Mouse (Mus musculus) hindbrain, postnatal 0 days (tissue): ENCODE measurements around the gene Polg. TPM values are rescaled to one million over a fixed set of nuclear protein-coding genes. Genes with fewer than 3 reads are reported as not detected.

Experiments
- ATAC-seq: fragments of 200-750 bp; cut with Nextera tagmentation; 2 replicates; pipeline ENCODE4 v1.8.0; 2017; ENCODE audit warnings: mild to moderate bottlenecking, moderate TSS enrichment, moderate library complexity
- DNase-seq: peaks from one replicate; pipeline ENCODE4 v3.0.0-alpha.2; 2015; ENCODE audit warnings: low spot score
- H3K27ac ChIP-seq: fragments of 300-500 bp; sonication (generic); 2 replicates; pipeline ENCODE4 v1.5.1; 2014; ENCODE audit warnings: mild to moderate bottlenecking
- H3K27me3 ChIP-seq: fragments of 300-500 bp; sonication (generic); 2 replicates; pipeline ENCODE4 v1.6.1; 2014; ENCODE audit warnings: low read length, mixed read lengths; ENCODE audit not compliant: insufficient read depth
- H3K36me3 ChIP-seq: fragments of 300-500 bp; sonication (generic); 2 replicates; pipeline ENCODE4 v1.6.1; 2014; ENCODE audit warnings: low read length, mixed read lengths; ENCODE audit not compliant: insufficient read depth
- H3K4me1 ChIP-seq: fragments of 300-500 bp; sonication (generic); 2 replicates; pipeline ENCODE4 v1.6.1; 2014; ENCODE audit warnings: antibody characterized with exemption, low read length, mixed read lengths; ENCODE audit not compliant: insufficient read depth
- H3K4me2 ChIP-seq: fragments of 300-500 bp; sonication (generic); 2 replicates; pipeline ENCODE4 v1.6.1; 2014; ENCODE audit warnings: low read depth, mild to moderate bottlenecking, low read length, moderate library complexity, mixed read lengths
- H3K4me3 ChIP-seq: fragments of 300-500 bp; sonication (generic); 2 replicates; pipeline ENCODE4 v1.5.1; 2014; ENCODE audit warnings: low read length
- H3K9ac ChIP-seq: fragments of 300-500 bp; sonication (generic); replicated peaks from 2 replicates; pipeline ENCODE4 v1.6.1; 2014; ENCODE audit warnings: mild to moderate bottlenecking, low read length, moderate library complexity, mixed read lengths
- H3K9me3 ChIP-seq: fragments of 300-500 bp; sonication (generic); 2 replicates; pipeline ENCODE4 v1.6.1; 2016; ENCODE audit warnings: low read length, mixed read lengths
- CTCF ChIP-seq: IDR thresholded peaks from 2 replicates; pipeline ENCODE4 v1.5.1; 2016; ENCODE audit warnings: antibody characterized with exemption, control low read depth, low read depth
- WGBS: fragments of 180-500 bp; shearing (Covaris S2); extraction: QIAGEN DNeasy Blood & Tissue Kit; methylation state at CpG from one replicate; pipeline ENCODE4 v1.1.7; 2014; 5-methylcytosine and 5-hydroxymethylcytosine counted together
- polyA plus RNA-seq: library from polyadenylated mRNA; unstranded; fragments of >200 nt; fragmentation: Nextera tagmentation; extraction: Ambion mirVana; gene quantifications from 2 replicates; pipeline ENCODE4 v1.2.1, GENCODE M21; 2015
- total RNA-seq: library from RNA; depleted of rRNA; stranded (reverse); fragments of >200 nt; gene quantifications from 2 replicates; pipeline ENCODE4 v1.2.3, GENCODE M21; 2014

Gene Polg
- total and polyA plus RNA-seq, 2 experiments from 2014 or later = 23.8 to 79.5 TPM

DNA sequence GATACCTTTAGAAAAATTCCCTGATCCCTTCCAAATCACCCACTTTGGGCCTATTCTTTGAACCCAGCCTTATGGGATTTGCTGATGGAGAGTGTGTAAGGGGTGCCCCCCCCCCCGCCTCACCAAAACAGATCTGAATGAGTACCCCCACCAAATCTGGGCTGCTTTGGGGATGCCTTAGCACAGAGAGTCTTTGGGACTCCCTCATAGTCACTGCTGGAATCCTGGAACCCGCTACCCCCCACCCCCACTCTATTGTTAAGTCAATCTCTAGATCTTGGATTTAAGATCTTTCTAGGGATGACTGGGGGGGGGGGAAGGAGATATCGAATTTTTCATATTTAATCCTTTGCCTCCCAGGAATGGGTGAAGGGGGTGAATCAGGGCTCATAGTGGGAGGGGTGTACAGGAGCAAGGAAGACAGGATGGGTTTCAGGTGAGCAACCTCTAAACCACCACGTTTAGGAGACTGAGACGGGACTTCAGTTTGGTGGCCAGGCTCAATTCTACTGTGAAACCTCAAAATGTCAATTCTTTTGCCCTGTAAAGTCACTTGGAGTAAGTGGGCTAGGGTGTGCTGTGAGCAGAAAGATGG is 37.6 kb upstream of the Polg start:
- Histone ChIP-seq H3K9ac (peak overlapping the region; percentile 98), H3K9me3 (no peaks in the 10 kb centered on the region), H3K4me3 (peak overlapping the region; percentile 89), H3K27me3 (no peaks in the 10 kb centered on the region), H3K4me1 (peaks cover 5% of the 10 kb centered on the region; the same call in 1 of the 2 replicates), H3K36me3 (no peaks in the 10 kb centered on the region), H3K27ac (peak overlapping the region; percentile 97), H3K4me2 (peak overlapping the region; percentile 93)
- 1% methylated on average over 5 of the region's 5 CpGs for WGBS
- DNase-seq = peak; percentile 10
- TF ChIP-seq CTCF = no peak
- no peak for ATAC-seq

DNA sequence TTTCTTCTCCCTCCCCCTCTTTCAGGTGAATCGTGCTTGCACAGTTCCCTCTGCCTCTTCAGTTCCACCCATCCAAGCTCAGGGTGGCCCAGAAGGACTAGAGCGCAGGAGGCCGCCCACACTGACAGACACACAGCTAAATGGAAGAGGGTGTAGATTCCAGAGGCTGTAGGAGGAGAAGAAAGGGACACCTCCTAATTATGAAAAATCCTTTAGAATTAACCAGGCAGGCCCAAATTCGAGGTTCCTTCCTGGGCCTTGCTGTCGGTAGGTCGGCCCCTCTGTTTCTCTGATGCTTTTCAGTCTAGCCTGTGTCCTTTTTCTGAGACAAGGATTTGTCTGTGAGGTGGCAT is 36.9 kb upstream of the Polg start:
- no peak for TF ChIP-seq CTCF
- H3K4me1 ChIP-seq = peaks cover 5% of the 10 kb centered on the region; the same call in 1 of the 2 replicates
- DNase-seq (no peak), ATAC-seq (no peak)
- peak overlapping the region; percentile 98 for H3K9ac ChIP-seq
- no peaks in the 10 kb centered on the region for H3K36me3 ChIP-seq
- H3K4me3 ChIP-seq = peak overlapping the region; percentile 89
- H3K4me2 ChIP-seq = peak overlapping the region; percentile 93
- WGBS = 6% methylated on average over 6 of the region's 6 CpGs
- no peaks in the 10 kb centered on the region for H3K27me3 ChIP-seq
- peak overlapping the region; percentile 97 for H3K27ac ChIP-seq
- H3K9me3 ChIP-seq = no peaks in the 10 kb centered on the region

DNA sequence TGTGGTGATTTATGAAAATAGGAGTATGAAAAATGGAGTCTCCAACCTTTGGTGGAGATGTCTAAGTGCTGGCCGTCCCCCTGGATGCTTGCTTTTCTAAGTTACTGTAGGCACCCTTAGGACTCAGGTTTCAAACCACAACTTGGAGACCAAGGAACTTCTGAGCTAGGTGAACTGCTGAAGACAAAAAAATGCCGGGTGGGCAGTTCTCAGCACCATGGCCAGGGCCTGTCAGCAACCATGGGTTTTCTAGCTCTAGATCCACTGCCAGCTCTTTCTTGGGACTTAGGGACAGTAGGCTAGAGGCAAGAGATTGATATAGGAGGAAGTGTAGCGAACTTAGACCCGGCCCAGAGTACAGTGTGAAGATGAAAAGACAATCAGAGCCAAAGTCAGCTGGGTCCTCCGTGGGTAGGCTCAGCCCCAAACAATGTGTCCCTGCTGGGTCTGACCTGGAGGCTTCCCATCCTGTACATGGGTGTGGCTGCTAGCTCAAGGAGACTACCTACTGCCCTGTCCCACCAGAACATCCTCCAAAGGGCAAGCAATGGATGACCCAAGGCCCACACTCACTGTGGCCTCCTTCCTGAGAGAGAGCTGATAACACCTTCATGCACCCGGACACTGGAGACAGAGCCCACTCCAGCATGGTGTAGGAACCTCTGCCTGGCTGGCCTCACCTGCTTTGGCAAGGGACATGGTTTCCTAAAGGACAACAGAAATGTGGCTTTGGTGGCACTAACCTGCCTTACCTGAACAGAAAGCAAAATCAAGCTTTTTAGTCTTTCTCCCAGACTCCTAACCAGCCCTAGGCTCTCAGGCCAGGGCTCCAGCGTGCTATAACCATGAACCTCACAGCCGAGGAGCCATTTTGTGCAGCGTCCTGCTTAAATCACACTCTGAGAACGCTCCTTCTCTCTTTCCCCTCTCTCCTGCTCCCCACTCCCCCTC is 36.3 kb upstream of the Polg start:
- no peaks in the 10 kb centered on the region for H3K36me3 ChIP-seq
- H3K9me3 ChIP-seq = no peaks in the 10 kb centered on the region
- H3K27me3 ChIP-seq = no peaks in the 10 kb centered on the region
- H3K4me2 ChIP-seq = peak overlapping the region; percentile 93
- H3K4me1 ChIP-seq = peaks cover 5% of the 10 kb centered on the region; the same call in 1 of the 2 replicates
- ATAC-seq (no peak), DNase-seq (peak; percentile 43)
- peak overlapping the region; percentile 97 for H3K27ac ChIP-seq
- peak overlapping the region; percentile 89 for H3K4me3 ChIP-seq
- WGBS = 9% methylated on average over 10 of the region's 10 CpGs
- peak overlapping the region; percentile 98 for H3K9ac ChIP-seq
- TF ChIP-seq CTCF = no peak

DNA sequence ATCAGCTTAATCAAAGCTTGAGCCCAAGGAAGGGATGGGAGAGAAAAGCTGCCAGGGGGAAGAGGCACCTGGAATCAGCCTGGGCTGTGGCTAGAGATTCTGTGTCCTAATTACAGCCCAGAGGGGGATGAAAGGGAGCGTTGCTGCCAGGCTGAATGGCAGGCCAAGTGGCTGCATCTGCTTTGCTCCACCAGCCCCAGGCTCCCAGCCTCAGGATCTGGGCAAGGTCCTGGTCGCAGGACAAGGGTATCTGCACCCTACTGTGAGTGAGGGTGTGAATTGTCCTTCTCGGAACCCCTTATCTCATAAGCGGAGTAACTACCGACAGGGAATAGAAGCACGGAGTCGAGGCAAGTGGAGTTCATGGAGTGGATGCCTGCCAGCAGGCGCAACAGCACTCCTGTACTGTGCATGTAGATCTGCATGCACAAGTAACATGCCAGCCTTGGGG is 35.4 kb upstream of the Polg start:
- TF ChIP-seq CTCF = peak; percentile 14; the same call in 1 of the 2 replicates
- DNase-seq (peak; percentile 68), ATAC-seq (no peak)
- Histone ChIP-seq H3K4me3 (peak overlapping the region; percentile 89), H3K27me3 (no peaks in the 10 kb centered on the region), H3K9ac (peak overlapping the region; percentile 98), H3K36me3 (no peaks in the 10 kb centered on the region), H3K27ac (peak overlapping the region; percentile 97), H3K9me3 (no peaks in the 10 kb centered on the region), H3K4me1 (peaks cover 9% of the 10 kb centered on the region; the same call in 1 of the 2 replicates), H3K4me2 (peak overlapping the region; percentile 93)
- 5% methylated on average over 8 of the region's 8 CpGs for WGBS

DNA sequence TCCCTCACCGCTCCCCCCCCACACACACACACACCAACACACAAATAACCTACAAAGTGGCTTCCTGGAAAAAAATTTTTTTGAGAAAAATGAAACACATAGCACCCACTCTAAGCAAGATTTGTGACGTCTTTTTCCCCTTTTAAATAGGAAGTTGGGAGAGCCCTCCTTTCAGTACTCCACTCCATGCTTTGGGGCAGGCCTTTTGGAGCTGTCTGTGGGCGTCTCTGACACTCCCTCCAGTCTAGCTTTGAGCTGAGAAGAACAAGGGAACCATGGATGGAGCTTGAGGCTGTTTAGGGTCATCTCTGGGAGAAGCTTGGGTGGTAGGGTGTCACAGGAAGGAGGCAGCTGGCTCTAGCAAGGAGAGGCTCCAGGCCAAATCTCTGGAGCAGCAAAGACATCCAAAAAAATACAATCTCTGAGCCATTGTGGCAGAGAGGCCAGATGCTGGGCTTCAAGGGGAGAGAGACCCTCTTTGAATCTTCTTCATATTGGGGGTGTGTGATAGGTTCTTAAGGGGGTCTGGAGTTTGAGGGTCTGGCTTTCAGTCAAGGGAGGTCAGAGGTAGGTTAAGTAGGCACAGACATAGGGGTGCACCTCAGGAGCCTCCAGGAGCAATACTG is 34.6 kb upstream of the Polg start:
- H3K4me2 ChIP-seq = peak overlapping the region; percentile 93
- no peaks in the 10 kb centered on the region for H3K36me3 ChIP-seq
- H3K27ac ChIP-seq = peak overlapping the region; percentile 97
- H3K4me3 ChIP-seq = peak overlapping the region; percentile 89
- no peak for TF ChIP-seq CTCF
- 0% methylated on average over 3 of the region's 3 CpGs for WGBS
- no peaks in the 10 kb centered on the region for H3K9me3 ChIP-seq
- no peaks in the 10 kb centered on the region for H3K27me3 ChIP-seq
- peak overlapping the region; percentile 98 for H3K9ac ChIP-seq
- DNase-seq = peak; percentile 62
- no peak for ATAC-seq
- peaks cover 9% of the 10 kb centered on the region; the same call in 1 of the 2 replicates for H3K4me1 ChIP-seq

DNA sequence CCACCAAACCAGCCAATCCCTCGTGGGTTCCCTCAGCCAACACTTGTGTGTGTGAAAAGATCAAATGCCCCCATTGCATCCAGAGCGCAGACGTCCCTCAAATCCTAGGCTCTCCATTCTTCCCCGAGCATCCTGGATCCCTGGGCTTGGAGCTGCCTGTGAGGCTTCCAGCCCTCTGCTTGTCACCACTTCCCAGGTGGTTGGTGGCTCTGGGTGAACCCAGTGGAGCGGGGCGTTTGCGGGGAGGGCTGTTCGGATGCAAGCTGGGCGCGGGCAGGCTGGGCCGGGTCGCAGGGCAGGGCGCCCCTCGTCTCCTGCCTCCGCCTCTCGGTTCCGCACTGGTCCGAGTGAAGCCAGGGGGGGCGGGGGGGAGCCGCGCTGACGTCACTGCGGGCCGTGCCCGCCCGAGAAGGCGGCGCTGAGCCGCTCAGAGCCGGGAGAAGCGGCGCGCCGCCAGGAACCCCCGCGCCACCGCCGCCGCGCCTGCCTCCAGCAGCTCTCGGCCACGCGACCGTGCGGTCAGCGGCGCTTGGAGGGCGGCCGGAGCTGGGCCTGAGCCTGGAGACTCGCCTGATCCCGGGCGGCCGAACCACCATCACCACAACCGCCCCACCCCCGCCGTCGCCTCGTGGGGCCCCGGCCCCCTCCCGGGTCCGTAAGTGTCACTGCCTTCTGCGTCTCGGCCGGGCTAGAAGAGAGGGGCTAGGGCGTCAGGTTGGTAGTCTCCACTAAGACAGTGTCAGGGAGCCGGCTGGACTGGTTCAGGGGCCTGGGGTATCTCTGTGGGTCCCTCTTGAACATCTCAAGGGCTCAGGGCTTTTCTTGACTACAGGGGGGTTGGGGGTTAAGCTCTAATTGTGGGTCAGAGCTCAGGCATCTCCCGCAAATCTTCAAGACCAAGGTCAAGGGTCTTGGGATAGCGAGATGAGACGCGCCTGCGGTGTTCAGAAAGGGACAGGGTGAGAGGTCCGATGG is 33.7 kb upstream of the Polg start:
- Histone ChIP-seq H3K9me3 (no peaks in the 10 kb centered on the region), H3K4me2 (peak overlapping the region; percentile 93), H3K36me3 (no peaks in the 10 kb centered on the region), H3K4me1 (peaks cover 9% of the 10 kb centered on the region; the same call in 1 of the 2 replicates), H3K9ac (peak overlapping the region; percentile 98), H3K27me3 (no peaks in the 10 kb centered on the region), H3K4me3 (peak overlapping the region; percentile 89), H3K27ac (peak overlapping the region; percentile 97)
- ATAC-seq = peak; percentile 80
- WGBS = 3% methylated on average over 59 of the region's 72 CpGs
- no peak for TF ChIP-seq CTCF
- DNase-seq = peak; percentile 91
